Mouse (Mus musculus) right cerebral cortex, adult 2 months (tissue): ENCODE results near the gene Kif1a.
"Not testable (repeated sequence)": the region's sequence is repeated elsewhere in the genome, so short reads cannot be mapped to it uniquely, and the experiment has no call there.

ENCODE experiments used
- DNase-seq, 2 experiments: peaks; one replicate each; pipeline ENCODE4 v3.0.0; 2021 to 2022; ENCODE audit warnings: low spot score in 2 of 2

Kif1a gene

GRCm38 (mm10) chr1:92971879-92972795, 129.6 kb downstream of the Kif1a start:
- no peak for DNase-seq

- DNase-seq, result not testable (repeated sequence)
Measured at GRCm38 (mm10) chr1:92970791-92971190, 131.0 kb downstream of the Kif1a start.
